Mouse (Mus musculus): ENCODE measurements at regions not wholly inside any gene's neighbourhood (a gene's known extent, or its start where the extent isn't known, plus 50 kb on each side); places are given as distances from the start of the nearest gene placed in this dataset.
A peak's percentile ranks its signal among the peaks of the same experiment; 100 is the strongest.

- no peak overlapping the region for H3K4me2 ChIP-seq
- H3K27ac ChIP-seq (ENCODE audit: low read depth): no peak overlapping the region
- no peak for TF ChIP-seq CTCF (IDR thresholded peaks at IDR 0.05; ENCODE audit: low read depth)
- H3K9ac ChIP-seq: no peak overlapping the region
- no peaks in the 10 kb centered on the region for H3K36me3 ChIP-seq (ENCODE audit: insufficient read depth)
- no peak overlapping the region for H3K4me3 ChIP-seq (ENCODE audit: low read depth, low read length)
- 77% methylated on average over 5 of the region's 5 CpGs for WGBS
- ATAC-seq (ENCODE audit: insufficient read depth): no peak
- no peak for DNase-seq
- no peaks in the 10 kb centered on the region for H3K27me3 ChIP-seq (ENCODE audit: insufficient read depth, low read length)
- H3K4me1 ChIP-seq (ENCODE audit: insufficient read depth): no peaks in the 10 kb centered on the region
- no peaks in the 10 kb centered on the region for H3K9me3 ChIP-seq (ENCODE audit: low read depth, low read length)
Measured at GRCm38 (mm10) chr9:115609904-115610303, 299.4 kb upstream of the Gadl1 start.

DNA sequence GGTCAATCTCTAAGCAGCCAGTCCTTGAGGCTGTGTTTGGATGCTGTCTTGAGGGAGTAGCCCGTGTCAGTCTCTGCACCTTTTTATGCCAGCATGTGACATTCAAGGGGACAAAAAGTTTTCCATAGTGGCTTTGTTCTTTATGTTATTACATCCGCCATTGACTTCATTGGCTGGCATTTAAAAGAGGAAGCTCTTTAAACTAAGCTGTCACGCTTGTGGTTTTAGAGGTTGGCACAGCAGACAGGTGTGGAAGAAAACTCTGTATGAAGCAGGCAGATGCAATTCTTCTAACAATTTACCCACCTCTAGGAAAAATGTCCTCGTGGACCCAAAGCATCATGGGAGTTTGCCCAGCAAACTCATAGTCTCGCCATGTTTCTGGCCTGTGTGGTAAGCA lies 297.5 kb upstream of the Gadl1 start:
- Histone ChIP-seq H3K27ac (ENCODE audit: low read depth) (no peak overlapping the region), H3K4me2 (no peak overlapping the region), H3K9me3 (ENCODE audit: low read depth, low read length) (no peaks in the 10 kb centered on the region), H3K9ac (no peak overlapping the region), H3K4me1 (ENCODE audit: insufficient read depth) (no peaks in the 10 kb centered on the region), H3K36me3 (ENCODE audit: insufficient read depth) (no peaks in the 10 kb centered on the region), H3K4me3 (ENCODE audit: low read depth, low read length) (no peak overlapping the region), H3K27me3 (ENCODE audit: insufficient read depth, low read length) (no peaks in the 10 kb centered on the region)
- ATAC-seq (ENCODE audit: insufficient read depth) (no peak), DNase-seq (no peak)
- WGBS: 83% methylated on average over 5 of the region's 5 CpGs
- no peak for TF ChIP-seq CTCF (IDR thresholded peaks at IDR 0.05; ENCODE audit: low read depth)

DNA sequence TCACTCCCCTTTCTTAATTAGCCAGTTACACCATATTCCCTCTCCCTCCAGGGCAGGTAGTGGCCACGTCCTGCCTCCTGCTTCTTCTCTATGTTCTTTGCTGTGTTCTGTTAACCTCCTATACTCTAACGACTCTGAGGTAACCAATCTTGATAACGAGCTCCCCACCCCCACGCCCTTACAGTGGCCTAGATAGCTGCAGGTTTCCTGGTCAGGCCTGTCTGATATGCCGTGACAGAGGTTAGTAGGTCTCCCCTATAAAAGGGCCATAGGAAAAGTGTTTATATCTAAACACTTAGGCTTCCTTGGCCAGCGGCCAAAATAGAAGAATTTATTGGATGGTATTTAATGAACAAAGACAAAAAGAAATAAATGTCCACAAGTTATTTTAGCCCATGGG lies 296.3 kb upstream of the Gadl1 start:
- Histone ChIP-seq H3K27me3 (ENCODE audit: insufficient read depth, low read length) (no peaks in the 10 kb centered on the region), H3K27ac (ENCODE audit: low read depth) (no peak overlapping the region), H3K9ac (no peak overlapping the region), H3K36me3 (ENCODE audit: insufficient read depth) (no peaks in the 10 kb centered on the region), H3K4me2 (no peak overlapping the region), H3K4me1 (ENCODE audit: insufficient read depth) (no peaks in the 10 kb centered on the region), H3K4me3 (ENCODE audit: low read depth, low read length) (no peak overlapping the region), H3K9me3 (ENCODE audit: low read depth, low read length) (no peaks in the 10 kb centered on the region)
- ATAC-seq (ENCODE audit: insufficient read depth): no peak
- DNase-seq: peak; percentile 45
- WGBS: 56% methylated on average over 6 of the region's 6 CpGs
- TF ChIP-seq CTCF (IDR thresholded peaks at IDR 0.05; ENCODE audit: low read depth): no peak

DNA sequence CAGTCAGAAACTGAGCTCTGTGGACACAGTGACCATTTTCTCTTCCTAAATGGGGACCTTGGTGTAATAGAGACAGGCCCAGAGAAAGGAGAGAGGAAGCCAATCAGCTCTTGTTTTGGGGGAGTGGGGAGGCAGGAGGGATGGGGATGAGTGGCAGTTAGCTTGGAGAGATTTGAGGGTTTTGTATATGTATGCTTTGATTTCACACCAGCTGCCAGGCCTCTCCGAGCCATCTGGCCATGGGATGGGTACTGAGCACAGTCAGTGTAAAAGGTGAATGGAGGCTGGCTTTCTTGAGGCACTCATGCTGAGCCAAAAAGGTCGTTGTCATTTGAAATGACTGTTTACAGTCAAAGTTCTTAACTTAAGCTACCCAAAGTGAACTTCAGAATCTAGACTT lies 295.2 kb upstream of the Gadl1 start:
- H3K4me1 ChIP-seq (ENCODE audit: insufficient read depth): 0 out of 2 replicates have a peak, but pooled peaks cover 2% of the 10 kb centered on the region
- DNase-seq: no peak
- H3K4me3 ChIP-seq (ENCODE audit: low read depth, low read length): no peak overlapping the region
- no peaks in the 10 kb centered on the region for H3K36me3 ChIP-seq (ENCODE audit: insufficient read depth)
- no peak overlapping the region for H3K4me2 ChIP-seq
- H3K9ac ChIP-seq: no peak overlapping the region
- WGBS: 49% methylated on average over 2 of the region's 2 CpGs
- no peaks in the 10 kb centered on the region for H3K9me3 ChIP-seq (ENCODE audit: low read depth, low read length)
- H3K27me3 ChIP-seq (ENCODE audit: insufficient read depth, low read length): no peaks in the 10 kb centered on the region
- H3K27ac ChIP-seq (ENCODE audit: low read depth): no peak overlapping the region
- no peak for ATAC-seq (ENCODE audit: insufficient read depth)
- TF ChIP-seq CTCF (IDR thresholded peaks at IDR 0.05; ENCODE audit: low read depth): no peak

DNA sequence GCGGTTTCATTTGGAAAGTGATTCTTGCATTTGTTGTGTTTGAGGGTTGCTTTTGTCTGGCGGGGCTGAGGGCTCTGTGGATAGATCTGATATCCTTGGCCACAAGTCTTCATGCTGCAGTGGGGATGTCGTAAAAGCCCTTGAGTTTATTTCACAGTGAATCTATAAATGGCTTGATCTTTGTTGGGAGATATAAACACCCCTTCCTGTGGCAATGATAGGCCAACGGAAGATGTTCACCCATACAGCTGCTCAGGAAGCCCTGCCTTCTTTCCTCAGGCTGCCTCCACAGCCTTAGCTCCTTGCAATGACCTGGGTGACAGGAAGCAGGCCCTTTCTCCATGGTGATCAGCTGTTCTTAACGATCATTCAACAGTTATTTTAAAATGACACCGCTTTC lies 291.3 kb upstream of the Gadl1 start:
- Histone ChIP-seq H3K36me3 (ENCODE audit: insufficient read depth) (no peaks in the 10 kb centered on the region), H3K27me3 (ENCODE audit: insufficient read depth, low read length) (no peaks in the 10 kb centered on the region), H3K4me2 (no peak overlapping the region), H3K9ac (no peak overlapping the region), H3K27ac (ENCODE audit: low read depth) (no peak overlapping the region), H3K4me3 (ENCODE audit: low read depth, low read length) (no peak overlapping the region), H3K9me3 (ENCODE audit: low read depth, low read length) (no peaks in the 10 kb centered on the region), H3K4me1 (ENCODE audit: insufficient read depth) (0 out of 2 replicates have a peak, but pooled peaks cover 2% of the 10 kb centered on the region)
- 65% methylated on average over 6 of the region's 6 CpGs for WGBS
- DNase-seq (no peak), ATAC-seq (ENCODE audit: insufficient read depth) (no peak)
- TF ChIP-seq CTCF (IDR thresholded peaks at IDR 0.05; ENCODE audit: low read depth): no peak

DNA sequence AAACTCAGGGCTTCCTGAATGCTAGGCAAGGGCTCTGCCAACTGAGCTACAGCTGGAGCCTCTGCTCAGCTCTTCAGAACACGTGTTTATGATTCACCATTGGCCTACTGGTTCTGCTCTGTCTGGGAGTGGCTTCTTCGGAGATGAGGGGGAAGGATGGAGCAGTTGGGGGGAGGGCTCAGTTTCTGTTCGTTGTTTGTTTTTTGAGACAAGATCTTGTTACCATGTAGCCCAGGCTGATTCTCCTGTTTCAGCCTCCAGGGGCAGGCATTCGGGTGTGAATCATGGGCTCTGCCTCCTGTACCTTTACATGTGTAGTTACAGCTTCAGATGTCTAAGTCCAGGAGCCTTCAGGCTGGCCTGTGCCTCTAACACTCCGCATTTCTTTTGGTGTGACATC lies 285.3 kb upstream of the Gadl1 start:
- H3K4me3 ChIP-seq (ENCODE audit: low read depth, low read length): no peak overlapping the region
- ATAC-seq (ENCODE audit: insufficient read depth) (peak; percentile 35; the same call in 1 of the 2 replicates), DNase-seq (peak; percentile 25)
- H3K27ac ChIP-seq (ENCODE audit: low read depth): no peak overlapping the region
- H3K9me3 ChIP-seq (ENCODE audit: low read depth, low read length): no peaks in the 10 kb centered on the region
- peak; percentile 24; the same call in 1 of the 2 replicates for TF ChIP-seq CTCF (IDR thresholded peaks at IDR 0.05; ENCODE audit: low read depth)
- H3K9ac ChIP-seq: no peak overlapping the region
- no peaks in the 10 kb centered on the region for H3K4me1 ChIP-seq (ENCODE audit: insufficient read depth)
- H3K36me3 ChIP-seq (ENCODE audit: insufficient read depth): no peaks in the 10 kb centered on the region
- no peaks in the 10 kb centered on the region for H3K27me3 ChIP-seq (ENCODE audit: insufficient read depth, low read length)
- 28% methylated on average over 5 of the region's 5 CpGs for WGBS
- no peak overlapping the region for H3K4me2 ChIP-seq

GRCm38 (mm10) chr9:115624721-115625496 lies 284.3 kb upstream of the Gadl1 start:
- ATAC-seq (ENCODE audit: insufficient read depth) (no peak; the same call in 1 of the 2 replicates), DNase-seq (no peak)
- Histone ChIP-seq H3K27ac (ENCODE audit: low read depth) (no peak overlapping the region), H3K4me2 (no peak overlapping the region), H3K4me3 (ENCODE audit: low read depth, low read length) (no peak overlapping the region), H3K4me1 (ENCODE audit: insufficient read depth) (no peaks in the 10 kb centered on the region), H3K36me3 (ENCODE audit: insufficient read depth) (no peaks in the 10 kb centered on the region), H3K9me3 (ENCODE audit: low read depth, low read length) (no peaks in the 10 kb centered on the region), H3K9ac (no peak overlapping the region), H3K27me3 (ENCODE audit: insufficient read depth, low read length) (no peaks in the 10 kb centered on the region)
- WGBS: 66% methylated on average over 15 of the region's 15 CpGs
- no peak for TF ChIP-seq CTCF (IDR thresholded peaks at IDR 0.05; ENCODE audit: low read depth)

Measured in lung, embryonic 14.5 days (tissue).